Mouse (Mus musculus): ENCODE results near the gene Tmem237. TPM values are rescaled to one million over a fixed set of nuclear protein-coding genes. Genes with fewer than 3 reads are reported as not detected.
A peak's percentile ranks its signal among the peaks of the same experiment; 100 is the strongest.

The Tmem237 gene
- polyA plus RNA-seq, 1 experiment from 2014 or later = 51.0 TPM

DNA sequence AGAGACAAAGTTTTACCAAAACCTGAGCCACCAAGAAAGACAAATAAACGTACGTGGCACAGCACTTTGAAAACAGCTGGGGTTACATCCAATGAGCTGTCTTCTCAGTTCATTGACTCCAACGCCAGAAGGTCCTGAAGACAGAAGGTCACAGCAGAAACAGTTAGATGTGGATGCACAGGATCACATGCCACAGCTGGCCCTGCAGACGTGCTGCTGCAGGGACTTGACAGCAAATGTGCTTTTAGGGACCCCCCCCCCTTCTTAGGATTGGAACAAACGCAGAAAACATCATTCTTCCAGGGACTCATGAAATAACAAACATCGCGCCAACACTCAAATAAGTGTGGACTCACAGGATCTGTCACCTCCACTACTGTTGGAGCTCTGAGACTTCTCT is 8.7 kb upstream of the Tmem237 start:
- no peak overlapping the region for H3K27ac ChIP-seq (ENCODE audit: low read depth, low read length)
- no peak for ATAC-seq
- H3K4me1 ChIP-seq (ENCODE audit: control insufficient read depth, insufficient read depth, low read depth, low read length) = no peaks in the 10 kb centered on the region
- H3K4me3 ChIP-seq (ENCODE audit: low read length) = no peak overlapping the region
- no peak overlapping the region for H3K4me2 ChIP-seq (ENCODE audit: low read length)
- 72% methylated on average over 7 of the region's 7 CpGs for WGBS
- no peaks in the 10 kb centered on the region for H3K9me3 ChIP-seq (ENCODE audit: control insufficient read depth, low read length)
- H3K36me3 ChIP-seq (ENCODE audit: control insufficient read depth, insufficient read depth, low read length) = no peaks in the 10 kb centered on the region
- no peak overlapping the region for H3K9ac ChIP-seq (ENCODE audit: low read depth, low read length)
- H3K27me3 ChIP-seq (replicated peaks; ENCODE audit: control insufficient read depth, insufficient read depth, low read length) = no peaks in the 10 kb centered on the region

DNA sequence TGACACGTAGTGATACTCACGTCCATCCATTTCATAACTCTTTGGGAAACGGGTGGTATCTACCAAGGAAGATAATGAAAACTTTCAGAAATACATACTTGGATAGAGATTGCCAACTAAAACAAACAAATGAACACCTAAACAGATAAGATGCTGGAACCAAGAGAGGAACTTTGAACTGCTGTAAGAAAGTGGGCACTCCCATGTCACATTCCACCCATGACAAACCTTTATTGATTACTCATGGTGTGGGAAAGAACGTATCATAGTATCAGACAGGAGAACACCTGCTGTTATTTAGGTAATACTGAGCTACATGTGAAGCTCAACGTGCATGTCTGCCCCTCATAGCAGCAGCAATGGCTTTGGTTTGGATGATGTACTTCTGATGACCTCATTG is 5.3 kb upstream of the Tmem237 start:
- no peak for ATAC-seq
- Histone ChIP-seq H3K9ac (ENCODE audit: low read depth, low read length) (no peak overlapping the region), H3K36me3 (ENCODE audit: control insufficient read depth, insufficient read depth, low read length) (no peaks in the 10 kb centered on the region), H3K4me3 (ENCODE audit: low read length) (no peak overlapping the region), H3K4me1 (ENCODE audit: control insufficient read depth, insufficient read depth, low read depth, low read length) (no peaks in the 10 kb centered on the region), H3K4me2 (ENCODE audit: low read length) (no peak overlapping the region), H3K27me3 (replicated peaks; ENCODE audit: control insufficient read depth, insufficient read depth, low read length) (no peaks in the 10 kb centered on the region), H3K27ac (ENCODE audit: low read depth, low read length) (no peak overlapping the region), H3K9me3 (ENCODE audit: control insufficient read depth, low read length) (no peaks in the 10 kb centered on the region)
- WGBS = 76% methylated on average over 5 of the region's 5 CpGs

GRCm38 (mm10) chr1:59110524-59110923 is 9.7 kb downstream of the Tmem237 start:
- Histone ChIP-seq H3K9me3 (ENCODE audit: control insufficient read depth, low read length) (no peaks in the 10 kb centered on the region), H3K27ac (ENCODE audit: low read depth, low read length) (no peak overlapping the region), H3K4me1 (ENCODE audit: control insufficient read depth, insufficient read depth, low read depth, low read length) (no peaks in the 10 kb centered on the region), H3K4me3 (ENCODE audit: low read length) (no peak overlapping the region), H3K27me3 (replicated peaks; ENCODE audit: control insufficient read depth, insufficient read depth, low read length) (no peaks in the 10 kb centered on the region), H3K36me3 (ENCODE audit: control insufficient read depth, insufficient read depth, low read length) (peaks cover 37% of the 10 kb centered on the region), H3K9ac (ENCODE audit: low read depth, low read length) (no peak overlapping the region), H3K4me2 (ENCODE audit: low read length) (no peak overlapping the region)
- no peak for ATAC-seq
- 88% methylated on average over 8 of the region's 8 CpGs for WGBS

GRCm38 (mm10) chr1:59102071-59102470 is 18.1 kb downstream of the Tmem237 start:
- Histone ChIP-seq H3K4me2 (ENCODE audit: low read length) (no peak overlapping the region), H3K9ac (ENCODE audit: low read depth, low read length) (no peak overlapping the region), H3K36me3 (ENCODE audit: control insufficient read depth, insufficient read depth, low read length) (peaks cover 13% of the 10 kb centered on the region), H3K27ac (ENCODE audit: low read depth, low read length) (no peak overlapping the region), H3K27me3 (replicated peaks; ENCODE audit: control insufficient read depth, insufficient read depth, low read length) (no peaks in the 10 kb centered on the region), H3K9me3 (ENCODE audit: control insufficient read depth, low read length) (no peaks in the 10 kb centered on the region), H3K4me3 (ENCODE audit: low read length) (no peak overlapping the region), H3K4me1 (ENCODE audit: control insufficient read depth, insufficient read depth, low read depth, low read length) (no peaks in the 10 kb centered on the region)
- ATAC-seq = no peak
- WGBS = 94% methylated on average over 6 of the region's 6 CpGs

DNA sequence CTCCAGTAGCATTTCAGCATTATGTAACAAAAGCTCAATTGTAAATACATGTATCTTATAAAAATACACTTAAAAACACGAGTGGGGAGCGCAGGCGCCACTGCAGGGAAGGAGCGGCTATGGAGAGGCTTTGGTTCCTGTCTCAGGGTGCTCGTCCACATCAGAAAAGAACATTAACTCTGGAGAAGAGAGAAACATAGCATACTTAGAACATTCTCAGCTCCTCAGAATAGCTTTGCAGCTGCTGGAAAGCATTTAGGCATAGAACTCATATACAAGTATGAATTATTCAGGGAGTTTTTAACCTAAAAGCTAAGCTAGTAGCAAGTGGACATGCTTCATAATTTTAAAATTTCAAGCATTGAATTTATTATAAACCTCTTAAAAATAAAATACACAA is 19.2 kb downstream of the Tmem237 start:
- no peaks in the 10 kb centered on the region for H3K9me3 ChIP-seq (ENCODE audit: control insufficient read depth, low read length)
- ATAC-seq = no peak
- no peak overlapping the region for H3K27ac ChIP-seq (ENCODE audit: low read depth, low read length)
- no peaks in the 10 kb centered on the region for H3K27me3 ChIP-seq (replicated peaks; ENCODE audit: control insufficient read depth, insufficient read depth, low read length)
- H3K4me2 ChIP-seq (ENCODE audit: low read length) = no peak overlapping the region
- peaks cover 7% of the 10 kb centered on the region for H3K36me3 ChIP-seq (ENCODE audit: control insufficient read depth, insufficient read depth, low read length)
- no peaks in the 10 kb centered on the region for H3K4me1 ChIP-seq (ENCODE audit: control insufficient read depth, insufficient read depth, low read depth, low read length)
- no peak overlapping the region for H3K9ac ChIP-seq (ENCODE audit: low read depth, low read length)
- no peak overlapping the region for H3K4me3 ChIP-seq (ENCODE audit: low read length)
- WGBS = 90% methylated on average over 5 of the region's 5 CpGs

GRCm38 (mm10) chr1:59094705-59095104 is 25.5 kb downstream of the Tmem237 start, which contains the start of gene C2cd6:
Gene C2cd6 (minus strand): TSS chr1:59094900.
- no peak for ATAC-seq
- Histone ChIP-seq H3K36me3 (ENCODE audit: control insufficient read depth, insufficient read depth, low read length) (no peaks in the 10 kb centered on the region), H3K4me3 (ENCODE audit: low read length) (no peak within 1 kb of the TSS), H3K27me3 (replicated peaks; ENCODE audit: control insufficient read depth, insufficient read depth, low read length) (no peaks in the 10 kb centered on the region), H3K9me3 (ENCODE audit: control insufficient read depth, low read length) (no peaks in the 10 kb centered on the region), H3K4me1 (ENCODE audit: control insufficient read depth, insufficient read depth, low read depth, low read length) (no peaks in the 10 kb centered on the region), H3K9ac (ENCODE audit: low read depth, low read length) (no peak within 1 kb of the TSS), H3K27ac (ENCODE audit: low read depth, low read length) (no peak within 1 kb of the TSS), H3K4me2 (ENCODE audit: low read length) (no peak within 1 kb of the TSS)
- 94% methylated on average over 19 of the region's 19 CpGs for WGBS

DNA sequence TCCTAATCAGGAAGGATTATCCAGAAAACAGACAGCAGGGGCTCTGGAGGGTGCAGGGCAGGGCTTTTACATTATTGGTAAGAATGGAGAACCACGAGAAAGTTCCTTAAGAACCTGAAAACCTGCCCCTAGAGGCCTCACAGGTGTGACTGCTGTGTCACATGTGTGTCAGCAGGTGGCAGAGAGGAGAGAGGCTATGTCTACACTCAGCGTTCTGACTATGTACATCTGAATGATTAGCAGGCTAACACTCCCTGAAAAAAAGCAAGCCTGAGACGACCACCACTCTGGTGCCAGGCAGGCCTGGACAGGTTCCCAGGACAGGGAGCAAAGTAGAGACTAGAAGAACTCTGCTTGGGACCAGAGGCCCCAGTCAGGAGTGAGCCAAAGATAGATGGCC is 49.3 kb downstream of the Tmem237 start:
- Histone ChIP-seq H3K4me2 (ENCODE audit: low read length) (no peak overlapping the region), H3K4me1 (ENCODE audit: control insufficient read depth, insufficient read depth, low read depth, low read length) (no peaks in the 10 kb centered on the region), H3K4me3 (ENCODE audit: low read length) (no peak overlapping the region), H3K27me3 (replicated peaks; ENCODE audit: control insufficient read depth, insufficient read depth, low read length) (no peaks in the 10 kb centered on the region), H3K9me3 (ENCODE audit: control insufficient read depth, low read length) (no peaks in the 10 kb centered on the region), H3K9ac (ENCODE audit: low read depth, low read length) (no peak overlapping the region), H3K36me3 (ENCODE audit: control insufficient read depth, insufficient read depth, low read length) (no peaks in the 10 kb centered on the region), H3K27ac (ENCODE audit: low read depth, low read length) (no peak overlapping the region)
- 36% methylated on average over 3 of the region's 3 CpGs for WGBS
- ATAC-seq = no peak

GRCm38 (mm10) chr1:59067976-59068375 is 52.2 kb downstream of the Tmem237 start:
- H3K9ac ChIP-seq (ENCODE audit: low read depth, low read length) = no peak overlapping the region
- 11% methylated on average over 3 of the region's 3 CpGs for WGBS
- H3K27ac ChIP-seq (ENCODE audit: low read depth, low read length) = no peak overlapping the region
- H3K9me3 ChIP-seq (ENCODE audit: control insufficient read depth, low read length) = no peaks in the 10 kb centered on the region; the same call in 1 of the 2 replicates
- H3K4me1 ChIP-seq (ENCODE audit: control insufficient read depth, insufficient read depth, low read depth, low read length) = no peaks in the 10 kb centered on the region
- H3K4me3 ChIP-seq (ENCODE audit: low read length) = no peak overlapping the region
- no peaks in the 10 kb centered on the region for H3K27me3 ChIP-seq (replicated peaks; ENCODE audit: control insufficient read depth, insufficient read depth, low read length)
- peak; percentile 65; the same call in 1 of the 2 replicates for ATAC-seq
- no peaks in the 10 kb centered on the region for H3K36me3 ChIP-seq (ENCODE audit: control insufficient read depth, insufficient read depth, low read length)
- H3K4me2 ChIP-seq (ENCODE audit: low read length) = no peak overlapping the region

DNA sequence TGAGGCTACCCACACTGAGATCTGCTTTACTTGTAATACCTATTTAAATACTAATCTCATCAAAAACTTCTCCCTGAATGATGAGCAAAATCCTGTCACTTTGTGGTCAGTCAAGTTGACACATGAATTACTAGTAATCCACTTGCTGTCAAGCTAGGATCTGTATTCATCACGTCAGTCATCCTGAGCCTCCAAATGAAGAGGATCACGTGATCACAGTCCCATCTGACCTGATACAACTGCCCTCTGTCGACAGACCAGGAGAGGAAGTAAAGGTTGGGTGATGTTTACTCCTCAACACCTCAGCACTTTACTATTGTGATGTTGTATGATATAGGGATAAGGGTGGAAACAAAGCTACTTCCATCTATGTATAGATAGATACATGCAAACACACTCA is 56.5 kb downstream of the Tmem237 start:
- no peak overlapping the region for H3K4me3 ChIP-seq (ENCODE audit: low read length)
- ATAC-seq = no peak
- H3K36me3 ChIP-seq (ENCODE audit: control insufficient read depth, insufficient read depth, low read length) = no peaks in the 10 kb centered on the region
- WGBS = 63% methylated on average over 3 of the region's 3 CpGs
- no peak overlapping the region for H3K9ac ChIP-seq (ENCODE audit: low read depth, low read length)
- no peaks in the 10 kb centered on the region for H3K27me3 ChIP-seq (replicated peaks; ENCODE audit: control insufficient read depth, insufficient read depth, low read length)
- no peaks in the 10 kb centered on the region for H3K4me1 ChIP-seq (ENCODE audit: control insufficient read depth, insufficient read depth, low read depth, low read length)
- H3K27ac ChIP-seq (ENCODE audit: low read depth, low read length) = no peak overlapping the region
- H3K4me2 ChIP-seq (ENCODE audit: low read length) = no peak overlapping the region
- no peaks in the 10 kb centered on the region; the same call in 1 of the 2 replicates for H3K9me3 ChIP-seq (ENCODE audit: control insufficient read depth, low read length)

- 76% methylated on average over 2 of the region's 2 CpGs for WGBS
- no peak overlapping the region for H3K4me2 ChIP-seq (ENCODE audit: low read length)
Observed at GRCm38 (mm10) chr1:59056955-59057354, 63.3 kb downstream of the Tmem237 start.

More at GRCm38 (mm10) chr1:59056955-59057354, 63.3 kb downstream of the Tmem237 start:
- no peaks in the 10 kb centered on the region for H3K4me1 ChIP-seq (ENCODE audit: control insufficient read depth, insufficient read depth, low read depth, low read length)
- no peak overlapping the region for H3K4me3 ChIP-seq (ENCODE audit: low read length)
- H3K9ac ChIP-seq (ENCODE audit: low read depth, low read length) = no peak overlapping the region
- no peaks in the 10 kb centered on the region for H3K36me3 ChIP-seq (ENCODE audit: control insufficient read depth, insufficient read depth, low read length)
- no peaks in the 10 kb centered on the region for H3K9me3 ChIP-seq (ENCODE audit: control insufficient read depth, low read length)
- no peak overlapping the region for H3K27ac ChIP-seq (ENCODE audit: low read depth, low read length)
- H3K27me3 ChIP-seq (replicated peaks; ENCODE audit: control insufficient read depth, insufficient read depth, low read length) = no peaks in the 10 kb centered on the region
- no peak for ATAC-seq
